Mouse (Mus musculus) monocyte, adult 5-6 weeks (primary cell): ENCODE results near the gene Cxcl12. TPM values are rescaled to one million over a fixed set of nuclear protein-coding genes. Genes with fewer than 3 reads are reported as not detected.

Experiments used
- ATAC-seq: fragments of 153-309, 156-312 bp; replicated peaks from 2 replicates; pipeline ENCODE4 v1.8.0; 2017; ENCODE audit warnings: mild to moderate bottlenecking; ENCODE audit not compliant: low TSS enrichment, insufficient number of reproducible peaks, severe bottlenecking, poor library complexity, low FRiP score
- total RNA-seq: library from RNA; stranded (forward); fragments of 200-1000, 200-491, 200-594 nt; gene quantifications from 3 replicates; pipeline ENCODE4 v1.2.3, GENCODE M21; 2017

Cxcl12 gene
- not detected in 3 replicates for total RNA-seq

GRCm38 (mm10) chr6:117168321-117169011, at the start of gene Cxcl12:
Gene Cxcl12, plus strand, starts transcription at chr6:117168535.
- ATAC-seq: no peak

GRCm38 (mm10) chr6:117122074-117122473, 46.3 kb upstream of the Cxcl12 start:
- ATAC-seq: no peak

- ATAC-seq: no peak
These were observed 42.0 kb upstream of the Cxcl12 start for GRCm38 (mm10) chr6:117126356-117126755.

GRCm38 (mm10) chr6:117129443-117129842, 38.9 kb upstream of the Cxcl12 start:
- ATAC-seq: no peak

DNA sequence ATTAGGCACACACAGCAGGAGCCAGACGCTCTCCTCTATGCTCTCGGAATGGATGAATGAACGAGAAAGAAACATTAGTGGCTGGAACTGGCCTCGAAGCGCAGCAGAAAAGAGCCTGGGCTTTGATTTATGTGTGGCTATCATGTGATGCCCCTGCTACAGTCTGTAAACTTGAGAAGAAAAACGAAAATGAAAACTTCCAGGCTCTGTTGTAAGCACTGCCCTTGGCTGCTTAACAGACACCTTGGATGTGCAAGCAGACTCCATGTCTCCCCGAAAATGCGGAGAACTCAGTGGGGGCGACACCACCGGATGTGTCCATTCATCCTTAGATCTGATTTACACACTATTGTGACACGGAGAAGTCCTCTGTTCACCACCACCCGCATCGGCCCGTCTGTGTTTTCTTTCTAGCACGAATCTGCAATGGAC, 37.6 kb upstream of the Cxcl12 start:
- ATAC-seq: no peak

GRCm38 (mm10) chr6:117134526-117134925, 33.8 kb upstream of the Cxcl12 start:
- ATAC-seq: no peak

DNA sequence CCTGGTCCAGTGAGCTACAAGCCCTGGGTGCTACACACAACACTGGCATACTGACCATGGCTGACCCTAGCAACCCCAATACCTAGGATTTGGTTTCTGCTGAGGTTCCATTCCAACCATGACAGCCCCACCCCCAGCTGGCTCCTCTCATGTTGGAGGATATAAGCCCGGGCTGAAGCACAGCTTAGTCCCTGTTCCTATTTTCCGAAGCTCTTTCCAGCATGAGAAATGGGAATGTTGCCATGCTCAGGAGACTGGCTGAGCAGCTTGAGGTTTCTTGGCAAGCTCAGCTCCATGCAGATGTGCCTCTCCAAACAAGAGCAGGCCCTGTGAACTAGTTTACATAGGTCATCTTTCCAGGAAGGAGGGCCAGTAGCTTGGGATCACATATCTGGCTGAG, 30.6 kb upstream of the Cxcl12 start:
- no peak for ATAC-seq

DNA sequence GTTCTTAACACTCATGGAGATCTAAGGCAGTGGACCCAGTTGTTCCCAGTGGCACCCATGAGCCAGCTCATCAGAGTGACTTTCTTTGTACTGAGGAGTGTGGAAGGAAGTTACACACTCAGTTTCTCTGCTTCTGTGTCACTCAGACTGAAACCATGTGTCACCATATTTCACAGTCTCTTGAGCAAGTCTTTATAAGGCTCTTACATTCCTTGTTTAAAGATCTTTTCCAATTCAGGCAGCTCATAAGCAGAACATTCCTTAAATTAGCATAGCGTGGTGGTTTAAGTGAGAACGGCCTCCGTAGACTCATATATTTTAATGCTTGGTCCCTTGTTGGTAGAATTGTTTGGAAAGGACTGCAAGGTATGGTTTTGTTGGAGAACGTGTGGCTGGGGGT, 27.4 kb upstream of the Cxcl12 start:
- ATAC-seq: no peak

- ATAC-seq: no peak
These were observed 21.4 kb upstream of the Cxcl12 start for GRCm38 (mm10) chr6:117146951-117147350.

- ATAC-seq: no peak
These were observed 16.7 kb upstream of the Cxcl12 start for GRCm38 (mm10) chr6:117151484-117152149.

- no peak for ATAC-seq
These were observed 15.3 kb upstream of the Cxcl12 start for GRCm38 (mm10) chr6:117153046-117153445.

GRCm38 (mm10) chr6:117156846-117157245, 11.5 kb upstream of the Cxcl12 start:
- no peak for ATAC-seq

DNA sequence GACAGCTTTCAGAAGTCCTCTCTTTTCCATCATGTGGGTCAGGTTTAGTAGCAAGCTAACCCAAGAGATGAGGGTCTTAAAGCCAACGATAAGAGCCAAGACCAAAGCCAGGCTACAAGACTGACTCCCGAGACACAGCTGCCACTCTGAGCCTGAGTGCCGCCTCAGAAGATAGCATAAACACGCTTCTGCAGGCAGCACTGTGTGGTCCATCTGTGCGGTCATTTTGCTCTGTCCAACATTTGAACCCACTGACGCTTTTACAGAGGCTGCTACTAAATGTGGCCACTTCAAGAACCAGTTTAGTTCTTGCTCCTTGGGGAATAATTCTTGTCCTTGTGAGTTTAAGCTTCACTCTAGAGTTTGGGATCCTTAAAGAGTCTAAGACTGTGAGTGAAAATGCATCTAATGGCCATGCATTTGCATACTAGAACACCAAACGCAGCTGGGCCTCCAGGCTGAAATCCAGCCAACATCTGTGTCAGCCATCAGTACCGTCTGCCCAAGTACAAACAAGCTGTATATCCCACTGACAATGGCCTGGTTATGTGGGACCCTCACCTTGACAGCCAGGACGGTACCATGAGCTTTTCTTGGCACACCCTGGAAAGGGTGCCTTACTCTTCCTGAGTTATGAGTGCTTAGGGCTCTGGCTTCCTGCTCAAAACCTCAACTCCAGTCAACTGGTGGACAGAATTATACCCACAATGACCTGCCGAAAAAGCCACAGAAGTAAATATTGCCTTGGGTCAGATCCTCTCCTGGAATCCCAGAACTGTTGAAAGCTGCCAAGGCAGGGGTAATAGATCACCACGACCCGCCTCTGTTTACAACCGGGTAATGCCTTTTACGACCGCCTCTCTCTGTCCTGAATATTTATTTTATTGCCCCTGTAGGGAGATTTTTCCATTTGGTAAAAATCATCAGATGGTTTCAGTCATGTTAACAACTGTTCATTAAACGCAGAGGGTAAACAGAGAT, 8.3 kb upstream of the Cxcl12 start:
- ATAC-seq: no peak

DNA sequence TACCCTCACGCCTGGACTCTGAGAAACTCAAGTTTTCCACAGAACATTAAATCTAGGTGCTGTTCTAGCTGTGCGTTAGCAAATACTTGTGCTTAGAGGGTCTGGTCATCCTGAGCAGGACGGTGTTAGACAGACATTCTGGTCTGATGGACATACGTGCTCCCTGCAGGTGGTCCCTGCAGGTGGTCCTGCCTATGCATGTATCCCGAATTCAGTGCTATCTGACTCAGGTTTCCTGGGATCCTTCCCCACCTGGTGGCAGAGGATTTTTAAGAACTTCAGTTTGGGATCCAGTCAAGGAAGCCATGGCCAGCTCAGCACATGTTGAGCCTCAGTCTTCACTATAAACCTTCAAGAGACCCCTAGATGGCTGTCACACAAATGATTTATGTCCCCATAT, 4.8 kb upstream of the Cxcl12 start:
- no peak for ATAC-seq

DNA sequence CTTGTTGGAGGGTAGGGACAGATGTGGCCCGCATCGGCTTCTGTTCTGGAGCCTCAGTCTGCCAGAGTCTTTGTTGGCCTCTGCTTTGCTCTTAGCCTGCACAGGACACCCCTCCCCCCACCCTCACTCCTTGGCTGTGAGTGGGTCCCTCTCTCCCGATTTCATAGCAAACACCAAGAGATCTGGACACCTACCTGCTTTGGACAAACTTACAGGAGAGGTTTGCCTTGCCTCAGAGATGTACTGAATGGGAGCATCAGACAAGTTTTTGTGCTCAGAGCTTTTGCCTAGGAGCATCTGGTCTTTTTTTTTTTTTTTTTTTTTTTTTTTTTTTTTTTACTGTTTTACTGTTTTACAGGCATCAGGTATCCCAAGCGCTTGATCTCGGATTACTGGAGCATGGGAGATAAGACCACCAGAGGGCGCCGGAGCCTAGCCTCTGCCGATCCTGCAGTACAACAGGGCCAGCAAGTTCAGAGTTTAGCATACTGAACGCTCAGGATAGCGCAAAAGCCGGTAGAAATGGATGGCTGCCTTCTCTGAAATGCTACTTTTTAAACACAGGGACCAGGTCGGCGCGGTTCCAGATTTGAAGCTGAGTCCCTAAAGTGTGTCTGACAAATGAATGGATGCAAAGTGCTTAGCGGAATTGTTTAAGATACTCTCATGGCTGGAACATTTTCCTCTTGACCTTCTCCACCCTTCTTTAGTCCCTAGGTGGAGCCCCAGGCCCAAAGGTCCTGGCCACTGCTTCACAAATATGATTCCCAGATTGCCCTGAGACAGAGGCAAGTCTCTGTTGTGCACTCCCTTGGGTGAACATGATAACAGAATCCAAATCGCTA, 1.5 kb upstream of the Cxcl12 start:
- ATAC-seq: no peak

DNA sequence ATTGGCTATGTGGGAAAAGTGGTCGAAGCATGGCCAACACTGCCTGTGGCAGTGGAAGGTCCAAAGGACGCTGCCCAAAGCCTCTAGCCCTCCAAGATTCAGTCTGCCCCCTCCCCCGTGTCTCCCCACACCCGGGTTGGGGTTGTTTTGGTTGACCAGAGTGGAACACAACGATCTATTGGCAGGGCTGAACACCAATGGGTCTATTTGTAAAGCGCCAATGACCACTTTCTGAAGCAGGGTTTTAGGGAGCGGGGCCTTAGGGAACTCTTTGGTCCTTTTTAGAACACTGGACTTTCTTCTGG, 957 bp upstream of the Cxcl12 start:
- no peak for ATAC-seq

GRCm38 (mm10) chr6:117169051-117169909, 945 bp downstream of the Cxcl12 start:
- no peak for ATAC-seq
